ENCODE assay signal across 20 mouse cellular contexts in the genomic region with DNA sequence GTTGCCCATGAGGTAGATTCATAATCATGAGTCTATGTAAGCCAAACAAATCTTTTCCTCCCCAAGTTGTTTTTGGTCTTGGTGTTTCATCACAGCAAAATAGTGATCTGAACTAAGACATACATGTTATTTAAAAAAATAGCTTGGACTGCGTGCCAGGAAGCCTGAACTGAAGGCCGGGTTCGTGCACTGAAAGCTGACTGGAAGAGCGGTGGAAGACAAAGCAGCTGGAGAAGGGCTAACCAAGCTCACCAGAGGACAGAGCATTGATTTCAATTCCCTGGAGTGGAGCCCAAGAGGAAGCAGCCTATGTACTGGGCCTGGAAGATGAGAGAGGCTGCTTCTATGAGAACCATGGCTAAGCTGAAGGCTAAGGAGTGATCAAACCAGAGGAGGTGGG. TPM values are rescaled to one million over a fixed set of nuclear protein-coding genes. Genes with fewer than 3 reads are reported as not detected.
DNase-seq lines count a peak whose midpoint lies in the region; ATAC-seq and TF ChIP-seq lines count a peak whose summit lies in the region.
"Had no signal": no experiment of that assay in that cellular context is flagged by ENCODE, and none has a peak within 500 bp of the region (broad histone marks: within the 10 kb centered on the region; RNA-seq: fewer than 3 reads in every experiment).

No protein-coding gene starts in this region.

- no peak overlapping the region for H3K9ac ChIP-seq in kidney, embryonic 16.5 days (replicated peaks; ENCODE audit: low read length)
- H3K9ac ChIP-seq: forebrain, embryonic 13.5 days; heart, embryonic 13.5 days; hindbrain, embryonic 12.5 days; hindbrain, embryonic 15.5 days had no signal

- no peak overlapping the region for H3K27ac ChIP-seq in kidney, adult 2 months (ENCODE audit: insufficient read depth, low read depth, low read length)
- no peak overlapping the region for H3K27ac ChIP-seq in kidney, embryonic 16.5 days (ENCODE audit: low read length)
- H3K27ac ChIP-seq: forebrain, embryonic 10.5 days; forebrain, embryonic 13.5 days; heart, embryonic 13.5 days; hindbrain, embryonic 12.5 days; hindbrain, embryonic 15.5 days had no signal

- peaks cover 7% of the 10 kb centered on the region; the same call in 1 of the 2 replicates for H3K4me1 ChIP-seq in kidney, adult 2 months (ENCODE audit: control insufficient read depth, insufficient read depth, low read length)
- no peaks in the 10 kb centered on the region for H3K4me1 ChIP-seq in kidney, embryonic 16.5 days (ENCODE audit: insufficient read depth, low read length)
- H3K4me1 ChIP-seq: forebrain, embryonic 10.5 days; forebrain, embryonic 13.5 days; hindbrain, embryonic 12.5 days; hindbrain, embryonic 15.5 days had no signal

- no peak overlapping the region for H3K4me2 ChIP-seq in kidney, embryonic 16.5 days (replicated peaks; ENCODE audit: low read depth, low read length)
- H3K4me2 ChIP-seq: forebrain, embryonic 13.5 days; heart, embryonic 13.5 days; hindbrain, embryonic 12.5 days; hindbrain, embryonic 15.5 days had no signal

- no peaks in the 10 kb centered on the region for H3K9me3 ChIP-seq in kidney, embryonic 16.5 days (ENCODE audit: low read length)
- H3K9me3 ChIP-seq: forebrain, embryonic 10.5 days; forebrain, embryonic 13.5 days; heart, embryonic 13.5 days; hindbrain, embryonic 12.5 days; hindbrain, embryonic 15.5 days had no signal

- no peak overlapping the region for H3K4me3 ChIP-seq in kidney, adult 2 months (ENCODE audit: insufficient read depth, low read depth, low read length)
- no peak overlapping the region for H3K4me3 ChIP-seq in kidney, embryonic 16.5 days (ENCODE audit: low read length)
- H3K4me3 ChIP-seq: forebrain, embryonic 10.5 days; forebrain, embryonic 13.5 days; heart, embryonic 13.5 days; hindbrain, embryonic 12.5 days; hindbrain, embryonic 15.5 days had no signal

- TF ChIP-seq POLR2A in kidney, adult 2 months (IDR thresholded peaks at IDR 0.05; ENCODE audit: low read depth, low read length), result no peak

- ATAC-seq in kidney, embryonic 16.5 days (ENCODE audit: low FRiP score, low TSS enrichment), result no peak
- ATAC-seq: activated CD4-positive, CD25-positive, alpha-beta regulatory T cell, adult 4 months; forebrain, embryonic 13.5 days; forebrain, embryonic 16.5 days had no signal

- H3K36me3 ChIP-seq in kidney, adult 2 months (ENCODE audit: control insufficient read depth, insufficient read depth, low read length), result no peaks in the 10 kb centered on the region
- no peaks in the 10 kb centered on the region for H3K36me3 ChIP-seq in kidney, embryonic 16.5 days (ENCODE audit: insufficient read depth, low read length)
- H3K36me3 ChIP-seq: forebrain, embryonic 10.5 days; heart, embryonic 13.5 days; hindbrain, embryonic 12.5 days; hindbrain, embryonic 15.5 days had no signal

- DNase-seq in kidney, adult 2 months, result peak; percentile 7
- DNase-seq in kidney, postnatal 14 days, result peak; percentile 25
- no peak for DNase-seq in kidney, adult 18-20 months
- DNase-seq in lung, postnatal 10 days, result peak; percentile 24
- DNase-seq in lung, postnatal 14 days, result no peak
- DNase-seq: adrenal gland, postnatal 10 days; adrenal gland, postnatal 36 days; cerebellum, adult 18-20 months; cerebellum, adult 9-10 months; cerebellum, postnatal 14 days; gastrocnemius, postnatal 10 days; gastrocnemius, postnatal 36 days had no signal

- no peak for TF ChIP-seq CTCF in kidney, adult 2 months (conservative IDR thresholded peaks at IDR 0.05; ENCODE audit: insufficient read depth, insufficient read length, low read depth, low read length)

- no peaks in the 10 kb centered on the region for H3K27me3 ChIP-seq in kidney, adult 2 months (replicated peaks; ENCODE audit: control insufficient read depth, insufficient read depth, low read length)
- H3K27me3 ChIP-seq in kidney, embryonic 16.5 days (ENCODE audit: insufficient read depth, low read length), result no peaks in the 10 kb centered on the region
- H3K27me3 ChIP-seq: forebrain, embryonic 13.5 days; heart, embryonic 13.5 days; hindbrain, embryonic 12.5 days; hindbrain, embryonic 15.5 days had no signal

- WGBS in kidney, adult 2 months, result 84% methylated on average over 4 of the region's 4 CpGs
- 84% methylated on average over 4 of the region's 4 CpGs for WGBS in kidney, embryonic 16.5 days

RNA-seq across cellular contexts. Expression of a gene that starts 26.2 kb away (rescaled TPM):
- polyA plus RNA-seq in kidney, adult 2 months (2012; rRNA removed), result 19.5 and 21.0 TPM in 2 replicates
- 8.2 and 13.2 TPM in 2 replicates for polyA plus RNA-seq in kidney, embryonic 16.5 days (2015; fragmentation: Nextera tagmentation; extraction: Ambion mirVana)

Comparison
In these comparisons a context has a peak if more than half of its experiments do, and no peak if none do; other contexts are left out.
1. DNase-seq: peak in kidney, adult 2 months (single experiment), kidney, postnatal 14 days (single experiment) and lung, postnatal 10 days (single experiment); none in kidney, adult 18-20 months (single experiment) and lung, postnatal 14 days (single experiment).